Mouse (Mus musculus) gastrocnemius, adult 2 months (tissue): ENCODE data around the gene Gpr146. TPM values are rescaled to one million over a fixed set of nuclear protein-coding genes. Genes with fewer than 3 reads are reported as not detected.
"Not testable (repeated sequence)": the region's sequence is repeated elsewhere in the genome, so short reads cannot be mapped to it uniquely, and the experiment has no call there.

ENCODE experiments used
- DNase-seq: peaks from one replicate; pipeline ENCODE4 v3.0.0; 2022
- H3K27ac ChIP-seq: fragments of 200-600 bp; 2 replicates; pipeline ENCODE4 v1.8.1; 2022; ENCODE audit warnings: mild to moderate bottlenecking
- H3K4me3 ChIP-seq: fragments of 200-600 bp; 2 replicates; pipeline ENCODE4 v1.8.1; 2022; ENCODE audit warnings: mild to moderate bottlenecking, moderate library complexity
- CTCF ChIP-seq: fragments of 200-600 bp; IDR thresholded peaks from 2 replicates; pipeline ENCODE4 v1.8.1; 2022; ENCODE audit warnings: antibody characterized with exemption, mild to moderate bottlenecking, moderate library complexity
- intact Hi-C: fragments of 180-260 bp; cut with DNase I; formaldehyde crosslinking; loops from one replicate; pipeline ENCODE4 v1.15.1; 2025
- total RNA-seq, 2 experiments: library from RNA; stranded (reverse); gene quantifications; 2 replicates each; pipeline ENCODE4 v1.2.3; 2021

Gene Gpr146
- total RNA-seq, 2 experiments from 2014 or later, result 26.5 to 41.2 TPM

DNA sequence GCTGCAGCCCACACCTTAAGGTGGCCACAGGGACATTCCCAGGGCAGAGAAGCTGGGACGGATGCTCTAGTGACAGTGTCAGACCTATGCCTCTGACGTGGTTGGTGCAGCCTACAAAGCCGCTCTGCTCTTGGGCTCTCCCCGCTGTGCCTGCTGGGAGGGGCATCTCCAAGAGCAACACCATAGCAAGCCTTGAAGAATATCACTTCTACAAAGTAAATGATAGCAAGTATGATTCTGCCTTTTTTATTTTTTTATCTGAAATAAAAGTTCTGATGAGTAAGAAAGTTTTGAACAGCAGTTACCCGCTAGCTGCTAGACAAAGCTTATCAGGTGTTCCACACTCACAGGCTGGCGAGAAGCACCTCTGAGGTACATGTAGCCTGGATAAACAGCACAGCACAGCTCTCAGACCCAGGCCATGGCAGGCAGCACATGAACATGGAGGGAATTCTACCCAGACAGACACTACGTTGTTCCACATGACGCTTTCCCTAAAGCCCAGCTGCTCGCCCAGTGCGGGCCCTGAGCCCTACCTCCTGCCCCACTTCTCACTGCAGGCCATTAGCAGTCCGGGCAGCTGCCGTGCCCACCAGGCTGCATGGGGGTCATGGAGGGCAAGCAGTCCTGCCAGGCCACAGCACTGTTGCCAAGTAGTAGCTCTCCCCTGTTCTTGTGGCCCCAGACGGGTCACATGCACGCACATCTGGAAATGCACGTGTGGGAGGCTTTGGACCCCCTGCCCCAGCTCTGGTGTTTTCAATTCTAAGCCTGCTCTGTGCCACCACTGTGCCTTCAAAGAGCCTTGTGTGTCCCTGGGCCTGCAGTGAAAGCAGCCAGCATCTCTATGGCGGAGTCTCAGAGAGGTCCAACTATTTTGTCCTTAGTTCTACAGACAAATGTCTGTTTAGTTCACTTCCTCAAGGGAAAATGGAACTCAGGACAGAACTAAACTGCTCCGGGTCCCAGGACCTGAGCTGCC, 11.5 kb downstream of the Gpr146 start:
- intact Hi-C loops, result no loop called here
- TF ChIP-seq CTCF, result no peak

GRCm38 (mm10) chr5:139389676-139390061, 12.2 kb downstream of the Gpr146 start:
- peak overlapping the region; percentile 94 for H3K27ac ChIP-seq
- peak; percentile 90 for DNase-seq
- TF ChIP-seq CTCF, result no peak
- peak overlapping the region; percentile 60 for H3K4me3 ChIP-seq
- intact Hi-C loops, result no loop called here

More for the DNA sequence above, 11.5 kb downstream of the Gpr146 start:
- Histone ChIP-seq H3K4me3 (peak overlapping the region; percentile 60), H3K27ac (peak overlapping the region; percentile 94)
- DNase-seq, result peak; percentile 72

GRCm38 (mm10) chr5:139390324-139391119, 13.0 kb downstream of the Gpr146 start:
- DNase-seq, intact Hi-C loops: not testable (repeated sequence)
- H3K27ac ChIP-seq, result peak overlapping the region; percentile 94
- H3K4me3 ChIP-seq, result peak overlapping the region; percentile 60

GRCm38 (mm10) chr5:139391309-139391990, 14.0 kb downstream of the Gpr146 start:
- Histone ChIP-seq H3K4me3 (peak overlapping the region; percentile 60), H3K27ac (peak overlapping the region; percentile 94)
- intact Hi-C loops, result no loop called here
- DNase-seq, result peak; percentile 58
- no peak for TF ChIP-seq CTCF

DNA sequence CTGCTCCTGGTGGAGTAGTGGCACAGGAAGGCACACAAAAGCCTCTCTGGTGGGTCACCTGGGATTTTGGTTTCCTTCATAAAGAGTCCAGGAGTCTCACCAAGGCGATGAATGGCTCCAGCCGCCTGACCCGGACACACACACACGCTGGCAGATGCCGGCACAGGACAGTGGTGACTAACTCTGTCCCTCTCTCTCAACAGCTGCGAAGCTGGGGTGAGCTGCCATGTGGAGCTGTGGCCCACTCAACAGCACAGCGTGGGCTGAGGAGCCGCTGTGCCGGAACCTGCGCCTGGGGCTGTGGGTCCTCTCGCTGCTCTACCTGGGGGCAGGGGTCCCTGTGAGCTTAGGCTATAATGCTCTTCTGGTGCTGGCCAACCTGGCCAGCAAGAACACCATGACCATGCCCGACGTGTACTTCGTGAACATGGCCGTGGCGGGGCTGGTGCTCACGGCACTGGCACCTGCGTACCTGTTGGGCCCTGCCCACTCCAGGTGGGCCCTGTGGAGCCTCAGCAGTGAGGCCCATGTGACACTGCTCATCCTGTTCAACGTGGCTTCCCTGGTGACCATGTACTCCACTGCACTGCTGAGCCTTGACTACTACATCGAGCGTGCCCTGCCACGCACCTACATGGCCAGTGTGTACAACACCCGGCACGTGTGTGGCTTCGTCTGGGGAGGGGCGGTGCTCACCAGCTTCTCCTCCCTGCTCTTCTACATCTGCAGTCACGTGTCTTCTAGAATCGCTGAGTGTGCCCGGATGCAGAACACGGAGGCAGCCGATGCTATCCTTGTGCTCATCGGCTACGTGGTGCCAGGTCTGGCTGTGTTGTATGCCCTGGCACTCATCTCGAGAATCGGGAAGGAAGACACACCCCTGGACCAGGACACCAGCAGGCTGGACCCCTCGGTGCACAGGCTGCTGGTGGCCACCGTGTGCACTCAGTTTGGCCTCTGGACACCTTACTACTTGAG, 15.0 kb downstream of the Gpr146 start:
- intact Hi-C loops, result no loop called here
- Histone ChIP-seq H3K27ac (peak overlapping the region; percentile 94), H3K4me3 (peak overlapping the region; percentile 60)
- no peak for TF ChIP-seq CTCF
- peak; percentile 46 for DNase-seq

DNA sequence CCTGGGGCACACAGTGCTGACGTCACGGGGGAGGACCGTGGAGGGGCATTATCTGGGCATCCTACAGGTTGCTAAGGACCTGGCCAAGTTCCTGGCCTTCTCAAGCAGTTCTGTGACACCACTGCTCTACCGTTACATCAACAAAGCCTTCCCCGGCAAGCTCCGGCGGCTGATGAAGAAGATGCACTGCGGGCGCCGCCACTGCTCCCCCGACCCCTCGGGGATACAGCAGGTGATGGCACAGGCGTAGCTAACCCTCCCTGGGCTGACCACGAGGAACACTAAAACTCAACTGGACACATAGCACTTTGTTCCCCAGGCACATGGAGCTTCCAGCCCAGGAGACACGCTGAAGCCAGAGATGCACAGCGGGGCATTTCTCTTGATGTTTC, 15.7 kb downstream of the Gpr146 start:
- TF ChIP-seq CTCF, result no peak
- Histone ChIP-seq H3K27ac (peak overlapping the region; percentile 94), H3K4me3 (no peak overlapping the region)
- intact Hi-C loops, result no loop called here
- DNase-seq, result no peak

GRCm38 (mm10) chr5:139394399-139394798, 16.9 kb downstream of the Gpr146 start:
- intact Hi-C loops, result no loop called here
- DNase-seq, result peak; percentile 27
- no peak for TF ChIP-seq CTCF
- Histone ChIP-seq H3K27ac (peak overlapping the region; percentile 94), H3K4me3 (no peak overlapping the region)

DNA sequence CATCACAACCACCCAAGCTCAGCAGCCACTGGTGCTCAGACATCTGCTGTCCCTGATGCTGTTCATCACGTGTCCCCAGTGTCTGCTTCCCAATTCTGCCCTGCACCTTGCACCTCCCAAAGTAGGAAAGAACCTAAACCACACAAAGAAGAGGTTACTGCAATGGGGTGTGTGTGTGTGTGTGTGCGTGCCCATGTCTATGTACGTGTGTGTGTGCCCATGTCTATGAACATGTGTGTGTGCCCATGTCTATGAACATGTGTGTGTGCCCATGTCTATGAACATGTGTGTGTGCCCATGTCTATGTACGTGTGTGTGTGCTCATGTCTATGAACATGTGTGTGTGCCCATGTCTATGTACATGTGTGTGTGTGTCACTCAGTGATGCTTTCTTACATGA, 18.0 kb downstream of the Gpr146 start:
- intact Hi-C loops, result no loop called here
- no peak overlapping the region for H3K4me3 ChIP-seq
- no peak for TF ChIP-seq CTCF
- peak overlapping the region; percentile 94 for H3K27ac ChIP-seq
- no peak for DNase-seq

DNA sequence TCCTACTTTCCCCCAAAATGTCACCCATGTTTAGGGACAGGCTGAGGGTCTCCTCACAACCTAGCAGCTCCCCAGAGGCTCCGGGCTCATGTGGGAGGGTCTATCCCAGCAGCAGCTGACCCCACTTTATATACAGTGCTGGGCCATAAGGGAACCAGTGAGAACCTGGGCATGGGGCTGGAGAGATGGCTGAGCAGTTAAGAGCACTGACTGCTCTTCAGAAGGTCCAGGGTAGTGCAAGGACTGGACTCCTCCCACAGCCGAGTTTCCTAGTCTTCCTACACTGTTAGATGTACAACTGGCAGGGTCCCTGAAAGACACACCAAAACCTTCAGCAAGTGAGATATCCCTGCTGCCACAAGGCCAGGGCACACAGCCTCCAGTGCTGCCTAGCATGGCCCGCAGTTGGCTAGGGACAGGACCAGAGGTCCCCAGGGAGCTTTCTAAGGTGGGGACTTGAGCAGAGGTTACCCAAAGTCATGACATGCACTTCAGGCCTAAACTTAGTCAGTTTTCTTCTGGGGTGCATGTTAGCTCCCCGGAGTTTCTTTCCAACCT, 19.9 kb downstream of the Gpr146 start:
- TF ChIP-seq CTCF, result no peak
- no peak for DNase-seq
- Histone ChIP-seq H3K27ac (peak overlapping the region; percentile 86), H3K4me3 (no peak overlapping the region)
- intact Hi-C loops, result no loop called here

DNA sequence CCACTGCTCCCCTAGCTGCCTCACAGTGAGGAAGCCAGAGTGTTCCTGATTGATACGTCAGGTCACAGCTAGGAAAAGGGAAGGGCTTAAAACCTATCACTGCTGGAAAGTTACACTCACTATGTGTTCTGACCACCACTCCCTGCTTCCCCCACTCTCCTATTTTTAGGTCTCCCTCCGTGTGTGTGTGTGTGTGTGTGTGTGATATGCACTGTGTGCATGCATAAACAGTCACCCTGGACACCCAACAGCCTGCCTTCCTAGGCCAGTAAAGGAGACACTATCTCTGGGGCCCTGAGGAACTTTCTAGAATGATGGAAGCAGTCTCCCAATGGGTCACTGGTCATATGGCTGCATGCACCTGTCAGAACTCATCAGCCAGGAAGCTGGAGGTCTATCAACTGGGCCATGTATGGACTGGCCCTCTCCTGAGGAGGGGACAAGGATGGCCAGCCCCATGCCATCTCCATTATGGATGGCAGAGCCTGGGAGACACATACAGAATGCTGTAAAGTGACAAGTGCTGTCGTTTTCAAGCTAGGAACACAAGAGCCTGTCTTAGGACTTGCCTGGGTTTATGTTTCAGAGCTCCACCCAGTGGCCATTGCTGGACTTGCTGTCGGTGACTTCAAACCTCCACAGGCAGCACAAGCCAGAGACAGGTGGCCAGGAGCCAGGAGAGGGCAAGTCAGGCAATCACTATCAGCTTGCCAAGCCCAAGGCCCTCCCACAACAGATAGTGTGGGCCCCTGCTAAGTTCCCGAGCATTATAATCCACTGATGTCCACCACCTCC, 20.7 kb downstream of the Gpr146 start:
- TF ChIP-seq CTCF, result peak; percentile 97
- intact Hi-C loops, result loop anchor here (1.0 kb wide), 2 partner anchors 18 to 34 kb away; no protein-coding TSS in a partner anchor
- Histone ChIP-seq H3K4me3 (no peak overlapping the region), H3K27ac (peak overlapping the region; percentile 86)
- DNase-seq, result peak; percentile 97
